Mouse (Mus musculus) kidney, adult 18-20 months (tissue): ENCODE data around the gene Fdxr.

Experiments
- DNase-seq: peaks from one replicate; pipeline ENCODE4 v3.0.0; 2021

The Fdxr gene

DNA sequence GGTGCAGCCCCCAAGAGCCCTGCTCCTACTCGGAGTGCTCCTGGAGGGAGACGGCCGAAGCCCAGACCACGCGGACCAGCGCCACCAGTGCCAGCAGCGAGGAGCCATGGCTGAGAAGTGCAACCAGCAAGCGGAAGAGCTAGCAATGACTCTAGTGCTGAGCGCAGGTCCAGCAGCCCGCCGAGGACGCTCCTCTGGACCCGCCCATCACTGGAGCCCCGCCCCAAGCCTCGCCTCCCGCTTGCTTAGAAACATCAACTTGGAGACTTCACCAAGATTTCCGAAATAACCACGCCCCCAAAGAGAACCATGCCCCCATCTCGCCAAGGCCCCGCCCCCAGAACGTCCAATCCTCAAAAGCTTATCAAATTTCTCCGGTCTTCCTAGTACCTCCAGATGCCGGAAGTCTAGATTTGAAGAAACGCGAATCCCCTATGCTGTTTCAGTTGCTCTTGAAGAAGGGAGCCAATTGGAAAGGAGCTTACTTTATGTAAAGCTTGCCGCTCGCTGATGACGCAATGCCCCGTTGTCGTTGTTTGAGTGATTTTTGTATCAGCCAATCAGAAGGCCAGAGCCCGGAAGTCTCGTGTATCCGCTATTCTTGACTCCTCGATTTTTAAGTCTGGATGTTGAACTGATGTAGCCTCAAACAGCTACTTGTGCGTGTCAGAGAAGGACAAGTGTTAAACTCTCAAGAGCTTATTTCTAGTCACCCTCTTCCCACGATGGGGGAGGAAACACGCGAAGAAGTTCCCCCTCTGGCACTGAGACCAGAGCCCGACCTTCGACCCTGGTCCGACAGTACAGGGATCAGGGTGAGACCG, at the start of gene Fdxr:
Fdxr (minus strand) TSS at position 271 of the 824 bp plus-strand sequence.
- peak; percentile 98 for DNase-seq

DNA sequence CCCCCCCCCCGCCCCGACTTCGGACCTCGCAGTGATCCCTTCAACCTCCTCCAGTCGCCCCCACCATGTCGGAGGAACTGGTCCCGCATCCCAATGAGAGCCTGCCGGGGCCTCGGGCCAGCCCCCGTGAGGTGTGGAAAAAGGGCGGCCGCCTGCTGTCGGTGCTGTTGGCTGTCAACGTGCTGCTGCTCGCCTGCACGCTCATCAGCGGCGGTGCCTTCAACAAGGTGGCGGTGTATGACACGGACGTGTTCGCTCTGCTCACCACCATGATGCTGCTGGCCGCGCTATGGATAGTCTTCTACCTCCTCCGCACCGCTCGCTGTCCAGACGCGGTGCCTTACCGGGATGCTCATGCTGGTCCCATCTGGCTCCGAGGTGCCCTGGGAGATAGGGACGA, 46.5 kb upstream of the Fdxr start:
- no peak for DNase-seq

DNA sequence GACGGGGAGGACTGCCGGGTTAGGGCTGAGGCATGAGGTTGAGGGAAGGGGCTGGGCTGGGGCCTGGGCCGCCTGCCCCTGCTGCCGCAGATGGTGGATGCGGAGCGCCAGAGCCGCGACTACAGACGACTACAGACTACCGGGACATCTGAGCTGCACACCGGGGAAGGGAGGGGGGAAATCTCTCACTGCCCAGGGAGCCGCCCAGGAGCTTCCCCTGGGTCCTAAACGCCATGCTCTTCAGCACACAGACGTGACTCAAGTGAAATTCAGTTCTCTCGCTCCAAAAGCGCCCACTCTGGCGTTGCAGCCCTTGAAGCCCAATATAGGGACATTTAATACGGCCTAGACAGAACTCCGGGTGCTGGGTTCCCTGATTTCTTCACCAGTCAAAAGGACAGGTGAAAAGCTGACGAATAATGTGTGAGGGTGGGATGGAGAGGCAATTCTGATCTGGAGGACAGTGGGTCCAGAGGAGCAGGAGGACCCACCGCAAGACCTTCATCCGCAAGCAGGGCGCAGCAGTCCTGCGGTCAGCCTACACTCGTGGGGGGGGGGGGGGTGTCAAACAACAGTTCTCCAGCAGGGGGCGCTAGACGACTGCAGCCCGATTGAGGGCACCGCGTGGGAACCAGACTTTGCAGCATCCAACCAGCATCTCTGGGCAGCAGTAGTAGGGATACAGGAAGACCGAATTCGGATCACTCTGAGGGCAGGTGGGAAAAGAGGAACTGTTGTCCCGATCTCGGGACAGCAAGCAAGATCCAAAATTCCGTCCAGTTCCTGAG, 45.2 kb upstream of the Fdxr start, which contains the start of gene Ush1g:
Ush1g (minus strand) TSS at position 136 of the 788 bp plus-strand sequence.
- peak; percentile 53 for DNase-seq

DNA sequence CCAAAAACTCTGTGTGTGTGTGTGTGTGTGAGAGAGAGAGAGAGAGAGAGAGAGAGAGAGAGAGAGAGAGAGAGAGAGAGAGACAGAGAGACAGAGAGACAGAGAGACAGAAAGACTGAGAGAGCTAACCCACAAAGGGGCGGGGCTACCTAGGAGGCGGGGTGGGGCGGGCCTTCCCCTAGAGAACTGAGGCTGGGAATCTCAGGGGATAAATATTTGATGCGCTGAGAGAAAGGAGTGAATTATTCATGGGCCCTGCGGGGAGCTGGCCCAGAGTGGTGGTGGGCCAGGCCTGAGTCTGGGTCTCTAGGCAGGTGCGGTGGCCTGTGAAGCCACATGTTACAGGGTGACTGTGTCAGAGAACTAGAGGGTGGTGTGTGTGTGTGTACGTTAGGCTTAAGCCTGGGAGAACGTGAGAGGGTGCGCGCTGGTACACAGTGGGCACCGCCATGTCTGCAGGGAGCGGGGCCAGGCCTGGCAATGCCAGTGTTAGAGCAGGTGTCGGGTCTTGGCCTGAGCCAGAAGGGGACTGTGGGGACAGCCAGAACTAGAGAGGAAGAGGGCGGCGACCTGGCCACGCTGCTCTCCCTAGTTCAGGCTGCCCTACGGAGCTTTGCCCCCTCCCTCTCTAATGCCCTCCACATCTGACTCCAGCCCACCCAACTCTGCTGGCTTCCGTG, 43.0 kb upstream of the Fdxr start:
- DNase-seq, result no peak

DNA sequence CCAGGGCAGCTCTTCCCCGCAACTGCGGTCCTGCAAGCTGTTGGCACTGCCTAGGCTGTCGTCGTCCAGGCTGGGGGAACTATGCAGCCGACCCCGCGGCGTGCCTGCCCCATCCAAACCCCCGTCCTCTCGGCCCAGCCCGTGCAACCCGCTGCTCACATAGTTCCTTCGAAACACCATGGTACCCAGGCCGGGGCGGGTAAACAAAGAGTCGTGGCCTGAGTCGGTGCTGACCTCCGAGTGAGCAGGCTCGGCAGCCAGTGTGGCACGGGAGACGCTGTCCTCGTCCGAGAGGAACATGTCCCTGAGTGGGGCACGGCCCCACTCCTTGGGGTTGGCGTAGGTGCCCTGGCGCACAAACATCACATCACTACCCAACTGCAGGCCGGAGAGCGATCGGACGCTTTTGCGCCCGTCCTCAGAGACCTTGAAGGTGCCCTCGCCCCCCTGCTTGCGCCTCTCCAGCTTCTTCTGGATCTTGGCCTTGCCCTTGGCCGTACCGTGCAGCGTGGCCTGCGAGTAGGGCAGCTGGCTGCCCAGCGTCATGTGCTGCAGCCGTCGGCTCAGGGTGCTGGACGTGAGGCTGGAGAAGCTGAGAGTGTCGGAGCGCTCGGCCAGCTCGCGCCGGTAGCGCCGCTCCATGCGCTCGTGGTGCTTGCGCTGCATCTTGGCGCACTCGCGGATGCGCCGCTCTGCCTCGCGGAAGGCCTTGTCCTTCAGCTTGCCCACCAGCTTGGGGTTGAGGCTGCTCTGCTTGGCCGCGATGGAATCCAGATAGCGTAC, 41.6 kb upstream of the Fdxr start:
- DNase-seq, result no peak

DNA sequence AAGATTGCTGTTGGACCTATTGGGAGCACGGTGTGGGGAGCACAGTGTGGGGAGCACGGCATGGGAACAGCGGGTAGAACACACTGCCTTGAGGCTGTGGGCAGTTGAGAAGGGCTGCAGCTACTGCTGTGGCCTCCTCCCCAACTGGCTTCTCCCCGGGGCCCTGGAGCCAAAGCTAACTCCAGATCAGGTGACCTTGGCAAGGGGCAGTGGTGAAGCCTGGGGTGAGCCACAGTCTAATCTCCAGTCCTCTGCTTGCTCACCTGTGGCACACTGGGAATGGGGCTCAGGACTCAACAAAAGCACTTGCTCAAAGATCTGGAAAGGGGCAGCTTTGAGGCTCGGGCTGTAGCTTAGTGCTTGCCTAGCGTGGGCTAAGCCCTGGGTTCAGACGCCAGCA, 40.4 kb upstream of the Fdxr start:
- no peak for DNase-seq

DNA sequence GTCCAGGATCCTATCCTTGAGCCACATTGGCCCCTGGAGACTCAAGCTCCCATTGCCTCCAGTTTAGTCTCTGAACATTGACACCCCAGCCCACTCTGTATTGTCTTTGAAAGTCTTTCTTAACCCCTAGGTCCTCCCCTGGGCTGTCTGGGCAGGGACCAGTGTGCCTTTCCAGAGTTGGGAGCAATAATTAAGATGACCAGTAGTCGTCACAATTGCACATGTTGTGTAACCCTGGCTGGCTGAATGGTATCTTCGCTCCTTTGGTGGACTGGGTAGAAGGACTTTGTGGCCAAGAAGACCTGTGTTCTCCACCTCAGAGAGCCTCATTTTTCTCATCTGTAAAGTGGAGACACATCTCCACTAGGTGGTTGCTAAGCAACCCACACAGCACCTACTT, 37.4 kb upstream of the Fdxr start:
- DNase-seq, result no peak

DNA sequence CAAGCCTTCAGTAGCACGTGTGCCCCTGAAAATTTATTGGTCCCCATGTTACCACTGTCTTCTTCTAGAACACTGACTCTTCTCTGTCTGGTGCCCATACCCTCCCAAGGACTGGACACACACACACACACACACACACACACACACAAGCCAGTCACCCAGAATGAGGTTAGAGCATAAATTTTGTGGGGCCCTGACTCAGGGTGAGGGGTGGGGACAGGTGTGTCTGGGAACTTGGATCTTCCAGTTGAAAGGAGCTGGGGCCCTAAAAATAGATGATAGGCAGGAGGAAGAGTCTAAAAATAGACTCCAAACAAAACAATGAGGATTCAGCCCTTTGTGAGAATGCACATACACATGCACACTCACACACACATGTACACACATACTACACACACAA, 31.9 kb upstream of the Fdxr start:
- DNase-seq, result no peak

DNA sequence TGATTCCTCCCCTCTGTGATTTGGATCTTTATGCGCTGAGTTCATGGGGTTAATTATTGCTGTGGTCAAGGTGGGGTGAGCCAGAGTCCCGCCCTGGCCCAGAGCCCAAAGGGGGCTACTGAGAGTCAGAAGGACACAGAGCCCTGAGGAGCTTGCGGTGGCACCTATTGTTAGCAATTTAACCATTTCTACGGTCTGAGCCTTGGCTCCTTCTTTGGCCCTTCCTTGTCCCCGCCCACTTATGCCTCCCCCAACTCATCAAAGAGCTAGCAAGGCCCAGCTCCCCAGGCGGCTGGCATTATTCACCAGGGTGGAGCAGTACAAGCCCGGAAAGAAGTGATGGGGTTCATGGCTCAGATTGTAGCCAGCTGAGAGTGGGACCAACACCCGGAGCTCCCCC, 30.0 kb upstream of the Fdxr start, which contains the start of gene Otop2:
Otop2 (plus strand) TSS at position 301 of the 400 bp plus-strand sequence.
- DNase-seq, result no peak

DNA sequence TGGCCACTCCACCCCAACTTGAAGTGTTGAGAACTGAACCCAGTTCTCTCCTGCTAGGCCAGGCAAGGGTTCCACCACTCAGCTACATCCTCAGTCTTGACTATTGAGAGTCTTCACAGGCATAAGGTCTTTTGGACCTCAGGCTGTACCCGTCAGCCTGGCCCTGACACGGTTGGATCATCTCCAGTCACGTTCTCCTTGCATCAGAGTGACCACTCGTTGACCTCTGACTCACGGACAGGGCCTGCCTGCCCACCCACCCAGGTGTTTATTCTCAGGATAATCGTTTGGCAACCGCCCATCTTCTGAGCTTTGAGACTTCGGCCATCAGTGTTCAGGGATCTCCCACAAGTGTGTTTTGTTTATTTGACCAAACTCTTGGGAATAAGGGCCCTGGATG, 26.3 kb upstream of the Fdxr start:
- no peak for DNase-seq

DNA sequence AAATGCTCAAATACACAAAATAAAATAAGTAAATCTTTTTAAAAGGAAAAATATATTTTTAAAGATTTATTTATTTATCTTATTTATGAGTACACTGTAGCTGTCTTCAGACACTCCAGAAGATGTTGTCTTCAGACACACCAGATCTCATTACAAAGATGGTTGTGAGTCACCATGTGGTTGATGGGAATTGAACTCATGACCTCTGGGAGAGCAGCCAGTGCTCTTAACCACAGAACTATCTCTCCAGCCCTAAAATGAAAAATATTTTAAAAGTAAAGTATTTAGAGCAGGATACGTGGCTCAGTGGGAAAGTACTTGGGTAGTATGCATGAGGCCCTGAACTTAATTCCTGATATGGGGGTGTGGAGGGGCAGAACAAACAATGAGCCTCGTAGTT, 24.5 kb upstream of the Fdxr start:
- no peak for DNase-seq

DNA sequence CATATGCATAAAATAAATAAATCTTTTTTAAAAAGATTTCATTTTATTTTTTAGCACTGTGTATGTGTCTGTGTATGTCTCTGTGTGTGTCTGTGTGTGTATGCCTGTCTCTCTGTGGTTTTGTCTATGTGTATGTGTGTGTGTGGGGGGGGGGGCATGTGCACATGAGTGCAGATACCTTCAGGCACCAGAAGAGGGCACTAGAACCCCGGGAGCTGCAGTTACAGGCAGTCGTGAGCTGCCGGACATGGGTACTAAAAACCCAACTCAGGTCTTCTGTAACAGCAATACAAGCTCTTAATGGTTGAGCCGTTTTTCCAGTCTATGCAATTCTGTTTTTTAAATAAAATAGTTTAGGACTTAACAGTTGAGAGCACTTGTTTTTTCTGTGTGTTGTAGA, 23.9 kb upstream of the Fdxr start:
- DNase-seq, result no peak

DNA sequence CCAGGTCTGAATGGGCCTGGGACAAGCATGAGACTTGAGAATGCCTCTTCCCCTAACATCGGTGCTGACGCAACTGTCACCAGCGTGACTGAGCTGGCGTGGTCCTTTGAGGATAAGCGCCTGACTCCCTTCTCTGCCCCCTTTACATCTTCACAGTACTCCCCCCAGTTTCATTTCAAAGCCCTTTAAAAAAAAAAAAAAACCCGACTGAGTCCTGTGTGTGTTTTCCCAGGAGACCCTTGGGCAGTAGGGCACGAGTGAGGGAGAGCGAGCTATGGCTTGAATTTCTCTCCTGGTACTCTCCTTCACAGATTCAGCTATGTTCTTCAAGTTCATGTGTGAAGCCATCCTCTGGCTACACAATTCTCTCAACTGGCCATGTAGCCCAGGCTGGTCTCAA, 21.3 kb upstream of the Fdxr start:
- no peak for DNase-seq

DNA sequence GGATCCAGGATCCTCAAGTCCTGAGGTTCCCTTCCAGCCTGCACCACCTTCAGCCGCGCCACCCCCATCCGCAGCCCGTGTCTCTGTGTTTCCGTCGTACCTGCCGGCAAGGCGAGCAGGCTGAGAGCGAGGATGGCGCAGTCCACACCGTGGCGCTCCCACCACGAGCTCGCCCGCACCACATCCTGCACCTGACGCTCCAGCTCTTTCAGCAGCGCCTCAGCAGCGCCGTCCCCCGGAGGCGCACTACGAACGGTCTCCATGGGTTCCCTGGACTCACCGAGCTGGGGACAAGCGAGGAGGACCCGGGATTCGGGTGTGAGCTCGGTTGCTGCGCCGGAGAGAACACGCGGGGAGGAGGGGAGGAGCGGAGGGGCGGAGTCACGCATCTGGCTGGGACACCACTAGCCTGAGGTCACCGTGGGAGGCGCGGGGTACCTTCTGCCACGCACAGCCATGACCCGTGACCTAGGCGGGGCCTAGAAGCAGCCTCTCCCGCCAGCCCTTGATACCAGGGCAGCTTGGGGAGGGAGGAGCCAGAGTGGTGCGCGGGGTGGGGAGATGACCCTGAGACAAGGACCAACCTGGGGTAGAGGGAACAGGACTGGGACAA, 20.5 kb upstream of the Fdxr start, which contains the start of gene Fads6:
Fads6 (minus strand) TSS at position 450 of the 613 bp plus-strand sequence.
- DNase-seq, result peak; percentile 76

DNA sequence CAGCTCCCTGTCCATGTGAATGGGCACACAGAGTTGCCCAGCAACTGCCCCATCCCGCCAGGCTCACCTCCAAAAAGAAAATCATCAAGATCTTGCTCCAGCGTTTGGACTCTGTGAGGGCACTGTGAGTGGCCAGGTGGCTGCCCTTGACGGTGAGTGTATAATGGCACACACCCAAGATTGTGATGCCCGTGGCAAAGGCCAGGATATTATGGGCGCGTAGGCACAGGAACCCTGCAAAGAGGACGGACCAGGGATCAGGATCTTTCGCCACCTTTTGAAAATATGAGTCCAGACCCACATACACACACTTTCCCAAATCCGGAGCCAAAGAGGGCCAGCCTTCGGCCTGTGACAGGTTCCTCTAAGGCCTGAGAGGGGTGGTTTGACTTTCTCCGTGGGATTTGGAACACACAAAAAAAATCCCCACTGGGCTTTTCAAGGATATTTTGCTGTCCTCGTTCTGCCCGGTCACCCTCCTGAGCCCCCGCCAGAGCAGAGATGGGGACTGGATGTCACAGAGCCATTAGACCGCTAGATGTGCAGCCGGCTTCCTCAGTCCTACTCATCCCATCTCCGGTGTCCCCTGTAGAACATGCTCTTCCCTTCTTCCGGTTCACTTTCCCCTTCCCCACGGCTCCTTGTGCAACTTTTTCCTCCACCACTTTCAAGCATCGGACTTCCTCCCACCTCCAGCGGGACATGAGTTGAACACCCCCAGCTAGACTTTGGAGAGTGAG, 19.8 kb upstream of the Fdxr start:
- DNase-seq, result peak; percentile 52

DNA sequence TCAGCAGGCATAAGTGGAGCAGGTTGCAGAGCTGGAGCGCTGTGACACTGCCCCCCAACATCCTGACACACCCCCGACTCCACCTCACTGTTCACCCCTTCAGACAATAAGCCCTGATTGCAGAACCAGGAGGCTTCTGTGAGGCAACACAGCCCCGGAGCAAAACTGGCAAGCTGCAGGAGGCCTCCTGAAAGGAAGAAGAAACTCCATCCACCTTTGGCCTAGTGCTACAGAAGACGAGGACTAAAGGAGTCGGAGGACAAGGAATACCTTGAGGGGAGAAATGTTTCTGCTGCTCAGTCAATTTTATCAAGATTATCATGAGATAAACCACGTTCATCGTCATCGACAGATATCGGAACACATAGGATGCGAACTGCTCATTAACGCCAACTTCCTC, 19.1 kb upstream of the Fdxr start:
- DNase-seq, result no peak

DNA sequence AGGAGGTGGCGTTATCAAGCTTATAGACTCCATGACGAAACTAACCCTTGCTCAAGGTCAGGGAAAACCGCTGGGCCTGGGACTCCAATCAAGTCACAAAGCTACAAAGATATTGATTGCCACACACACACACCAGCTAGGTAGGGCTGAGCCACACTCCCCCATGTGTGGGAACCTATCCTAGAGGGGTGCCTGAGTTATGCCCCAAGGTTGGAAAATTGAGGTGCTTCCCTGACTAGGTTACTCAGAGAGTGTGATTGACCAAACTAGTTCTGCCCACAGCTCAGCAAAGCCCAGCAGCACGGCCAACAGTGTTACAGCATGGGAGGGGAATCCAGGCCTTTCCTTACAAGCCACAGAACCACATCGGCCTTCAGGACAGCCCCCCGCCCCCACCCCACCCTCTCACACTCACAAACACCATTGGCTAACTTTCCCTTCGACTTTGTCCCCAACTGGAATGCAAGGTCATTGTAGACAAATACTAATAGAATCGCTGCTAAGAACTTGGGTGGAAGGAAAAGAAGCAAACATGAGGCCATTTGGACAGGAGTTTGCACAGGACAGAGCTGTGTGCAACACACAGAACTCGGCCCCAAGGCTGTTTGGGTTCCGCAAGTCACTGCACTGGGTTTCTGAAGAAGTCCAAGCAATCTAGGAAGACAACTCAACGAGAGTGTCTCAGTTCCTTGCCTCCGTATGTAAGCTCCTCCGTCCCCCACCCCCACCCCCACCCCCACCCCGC, 16.0 kb upstream of the Fdxr start:
- DNase-seq, result peak; percentile 49

DNA sequence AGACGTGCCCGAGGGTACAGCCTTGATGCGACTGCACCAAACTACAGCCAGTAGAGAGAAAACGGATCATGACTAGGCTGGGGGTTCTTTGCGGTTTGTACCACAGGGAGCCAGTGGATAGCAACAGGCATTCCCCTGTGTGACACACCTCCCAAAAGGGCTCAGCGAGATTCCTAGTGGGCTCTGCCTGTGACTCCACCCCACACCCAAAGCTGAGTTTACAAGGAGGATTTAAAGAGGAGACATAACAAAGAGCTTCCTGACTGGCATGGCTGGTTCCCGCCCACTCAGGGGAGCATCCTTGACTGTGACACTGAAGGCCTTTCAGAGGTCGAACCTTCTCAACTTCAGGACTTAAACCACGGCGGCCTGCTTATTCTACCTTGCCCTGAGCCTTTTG, 14.7 kb upstream of the Fdxr start:
- no peak for DNase-seq

DNA sequence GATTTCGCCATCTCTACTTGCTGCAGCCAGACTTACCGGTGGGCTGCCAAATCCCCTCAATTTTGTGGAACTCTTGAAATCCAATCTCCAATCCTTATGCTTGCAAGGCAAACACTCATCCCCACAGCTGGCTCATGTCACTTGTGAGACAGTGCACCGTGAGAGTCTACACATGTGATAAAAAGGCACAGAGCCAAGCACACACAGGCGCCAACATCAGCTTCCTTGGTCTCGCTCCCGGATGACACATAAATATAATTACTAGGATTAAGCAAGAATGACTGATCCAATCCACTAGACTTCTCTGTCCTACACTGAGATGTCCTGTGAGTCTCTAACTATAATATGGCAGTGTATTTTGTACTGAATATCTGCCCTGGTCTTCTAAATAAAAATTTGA, 14.1 kb upstream of the Fdxr start:
- peak; percentile 52 for DNase-seq

DNA sequence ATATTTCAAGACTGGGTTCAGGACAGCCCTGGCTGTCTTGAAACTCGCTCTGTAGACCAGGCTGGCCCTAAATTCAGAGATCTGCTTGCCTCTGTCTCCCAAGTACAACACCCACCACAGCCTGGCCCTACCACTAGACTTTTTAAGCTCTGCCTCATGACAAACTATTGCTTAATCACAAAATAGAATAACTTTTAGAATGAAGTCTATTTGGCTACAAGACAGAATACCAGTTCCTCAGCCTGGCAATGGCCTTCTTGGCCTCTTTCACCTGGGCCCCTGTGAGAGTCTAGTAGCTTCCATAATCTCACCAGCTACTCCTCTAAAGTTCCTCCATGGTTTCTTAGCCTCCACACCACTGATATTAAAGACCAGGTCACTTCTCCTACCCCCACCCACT, 13.5 kb upstream of the Fdxr start:
- no peak for DNase-seq

DNA sequence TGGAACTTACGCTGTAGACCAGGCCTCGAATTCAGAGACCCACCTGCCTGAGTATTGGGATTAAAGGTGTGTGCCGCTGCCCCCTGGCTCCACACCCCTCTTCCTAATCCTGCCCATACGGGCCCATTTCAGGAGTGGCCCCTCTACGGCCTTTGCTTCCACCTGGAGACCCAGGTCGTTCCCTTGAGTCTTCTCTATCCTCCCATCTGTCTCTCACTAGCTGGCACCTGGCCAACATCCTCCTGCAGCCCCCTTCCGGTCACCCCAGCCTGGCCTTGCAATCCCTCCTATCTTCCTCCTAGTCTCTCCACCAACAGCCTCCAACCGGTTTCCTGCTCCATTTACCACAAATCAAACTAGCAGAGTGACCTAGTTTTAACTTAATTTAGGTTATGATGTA, 13.0 kb upstream of the Fdxr start:
- no peak for DNase-seq
